Mouse (Mus musculus) lung, embryonic 16.5 days (tissue): ENCODE data around the gene Sult2a6. TPM values are rescaled to one million over a fixed set of nuclear protein-coding genes. Genes with fewer than 3 reads are reported as not detected.

Source experiments
- ATAC-seq: fragments of 200-750 bp; cut with Nextera tagmentation; 2 replicates; pipeline ENCODE4 v1.8.0; 2017; ENCODE audit warnings: low read depth, mild to moderate bottlenecking, moderate library complexity
- H3K27ac ChIP-seq: fragments of 300-500 bp; sonication (generic); 2 replicates; pipeline ENCODE4 v1.5.1; 2014; ENCODE audit warnings: mild to moderate bottlenecking, control low read depth, low read length
- H3K27me3 ChIP-seq: fragments of 300-500 bp; sonication (generic); 2 replicates; pipeline ENCODE4 v1.6.1; 2014; ENCODE audit warnings: low read depth, low read length, mixed read lengths; ENCODE audit not compliant: control insufficient read depth, insufficient read depth
- H3K36me3 ChIP-seq: fragments of 300-500 bp; sonication (generic); 2 replicates; pipeline ENCODE4 v1.6.1; 2014; ENCODE audit warnings: low read length; ENCODE audit not compliant: control insufficient read depth, insufficient read depth
- H3K4me1 ChIP-seq: fragments of 300-500 bp; sonication (generic); replicated peaks from 2 replicates; pipeline ENCODE4 v1.6.1; 2014; ENCODE audit warnings: low read length, mixed read lengths; ENCODE audit not compliant: control insufficient read depth, insufficient read depth
- H3K4me2 ChIP-seq: fragments of 300-500 bp; sonication (generic); 2 replicates; pipeline ENCODE4 v1.6.1; 2014; ENCODE audit warnings: low read depth, low read length, control low read depth
- H3K4me3 ChIP-seq: fragments of 300-500 bp; sonication (generic); 2 replicates; pipeline ENCODE4 v1.5.1; 2014; ENCODE audit warnings: mild to moderate bottlenecking, low read length, control low read depth
- H3K9ac ChIP-seq: fragments of 300-500 bp; sonication (generic); 2 replicates; pipeline ENCODE4 v1.6.1; 2014; ENCODE audit warnings: low read length, control low read depth
- H3K9me3 ChIP-seq: fragments of 300-500 bp; sonication (generic); 2 replicates; pipeline ENCODE4 v1.6.1; 2016; ENCODE audit warnings: low read length; ENCODE audit not compliant: control insufficient read depth
- WGBS: fragments of 180-500 bp; shearing (Covaris S2); extraction: QIAGEN DNeasy Blood & Tissue Kit; methylation state at CpG from one replicate; pipeline ENCODE4 v1.1.7; 2014; 5-methylcytosine and 5-hydroxymethylcytosine counted together
- polyA plus RNA-seq: library from polyadenylated mRNA; unstranded; fragments of >200 nt; fragmentation: Nextera tagmentation; extraction: Ambion mirVana; gene quantifications from 2 replicates; pipeline ENCODE4 v1.2.1, GENCODE M21; 2015

The Sult2a6 gene
- polyA plus RNA-seq, result not detected in 2 replicates

- H3K36me3 ChIP-seq, result no peaks in the 10 kb centered on the region
- 66% methylated on average over 2 of the region's 2 CpGs for WGBS
Observed at GRCm38 (mm10) chr7:14254770-14255169, at the start of gene Sult2a6. Sult2a6 (minus strand) TSS chr7:14254870.

GRCm38 (mm10) chr7:14215231-14215630, 39.4 kb downstream of the Sult2a6 start:
- no peak overlapping the region for H3K4me3 ChIP-seq
- H3K9ac ChIP-seq, result no peak overlapping the region
- ATAC-seq, result no peak
- H3K36me3 ChIP-seq, result no peaks in the 10 kb centered on the region
- H3K27me3 ChIP-seq, result no peaks in the 10 kb centered on the region
- H3K4me1 ChIP-seq, result no peaks in the 10 kb centered on the region
- H3K4me2 ChIP-seq, result no peak overlapping the region
- no peaks in the 10 kb centered on the region for H3K9me3 ChIP-seq
- no peak overlapping the region for H3K27ac ChIP-seq

More at GRCm38 (mm10) chr7:14254770-14255169, at the start of gene Sult2a6:
- H3K4me3 ChIP-seq, result no peak within 1 kb of the TSS
- H3K4me2 ChIP-seq, result no peak within 1 kb of the TSS
- no peak within 1 kb of the TSS for H3K9ac ChIP-seq
- H3K9me3 ChIP-seq, result no peaks in the 10 kb centered on the region
- ATAC-seq, result no peak
- no peaks in the 10 kb centered on the region for H3K4me1 ChIP-seq
- H3K27ac ChIP-seq, result no peak within 1 kb of the TSS
- H3K27me3 ChIP-seq, result no peaks in the 10 kb centered on the region

- 52% methylated on average over 2 of the region's 2 CpGs for WGBS
- Histone ChIP-seq H3K9me3 (no peaks in the 10 kb centered on the region), H3K4me1 (no peaks in the 10 kb centered on the region), H3K27ac (no peak overlapping the region), H3K4me2 (no peak overlapping the region), H3K27me3 (no peaks in the 10 kb centered on the region), H3K36me3 (no peaks in the 10 kb centered on the region), H3K9ac (no peak overlapping the region), H3K4me3 (no peak overlapping the region)
- no peak for ATAC-seq
Observed at GRCm38 (mm10) chr7:14203417-14203816, 51.3 kb downstream of the Sult2a6 start.

- Histone ChIP-seq H3K4me1 (no peaks in the 10 kb centered on the region), H3K4me2 (no peak overlapping the region), H3K9me3 (no peaks in the 10 kb centered on the region), H3K36me3 (no peaks in the 10 kb centered on the region), H3K9ac (no peak overlapping the region), H3K4me3 (no peak overlapping the region), H3K27ac (no peak overlapping the region), H3K27me3 (no peaks in the 10 kb centered on the region)
- ATAC-seq, result no peak
Observed at GRCm38 (mm10) chr7:14202487-14202886, 52.2 kb downstream of the Sult2a6 start.

Other genes starting within 250 kb of the Sult2a6 start
- gene Sult2a3, start 131.8 kb downstream of the Sult2a6 start, polyA plus RNA-seq, result not detected in 2 replicates
- not detected in 2 replicates for gene Obox8, start 78.7 kb upstream of the Sult2a6 start, polyA plus RNA-seq
- gene Sult2a8, start 191.9 kb upstream of the Sult2a6 start, polyA plus RNA-seq, result not detected in 2 replicates
- not detected in 2 replicates for gene Sult2a7, start 239.4 kb upstream of the Sult2a6 start, polyA plus RNA-seq